Mouse (Mus musculus): ENCODE measurements at regions not wholly inside any gene's neighbourhood (a gene's known extent, or its start where the extent isn't known, plus 50 kb on each side); places are given as distances from the start of the nearest gene placed in this dataset.
"Not testable (repeated sequence)": the region's sequence is repeated elsewhere in the genome, so short reads cannot be mapped to it uniquely, and the experiment has no call there.

- CTCF ChIA-PET: no interaction called here
- TF ChIP-seq CTCF (IDR thresholded peaks at IDR 0.05): no peak
- POLR2A ChIA-PET: no interaction called here
- ATAC-seq (no peak), DNase-seq (ENCODE audit: low read depth, low spot score) (no peak)
- no peaks in the 10 kb centered on the region for H3K27me3 ChIP-seq
- in situ Hi-C loops (cut with MboI; ENCODE audit: low pct_unique_long_range_greater_than_20kb): loop anchor here (25.0 kb wide), 1 partner anchor 950 kb away; no protein-coding TSS in a partner anchor
Measured at GRCm38 (mm10) chr13:72212747-72213146, 249.2 kb upstream of the Irx1 start.

GRCm38 (mm10) chr13:72219329-72219728 lies 255.8 kb upstream of the Irx1 start:
- in situ Hi-C loops (cut with MboI; ENCODE audit: low pct_unique_long_range_greater_than_20kb): loop anchor here (25.0 kb wide), 1 partner anchor 957 kb away; no protein-coding TSS in a partner anchor
- POLR2A ChIA-PET: no interaction called here

GRCm38 (mm10) chr13:72227102-72227501 lies 263.6 kb upstream of the Irx1 start:
- peak; percentile 88 for ATAC-seq
- H3K27me3 ChIP-seq: no peaks in the 10 kb centered on the region
- TF ChIP-seq CTCF (IDR thresholded peaks at IDR 0.05): no peak
- CTCF ChIA-PET: no interaction called here
- peak; percentile 86 for DNase-seq (ENCODE audit: low read depth, low spot score)
- POLR2A ChIA-PET: no interaction called here
- in situ Hi-C loops (cut with MboI; ENCODE audit: low pct_unique_long_range_greater_than_20kb): no loop called here

More at GRCm38 (mm10) chr13:72219329-72219728, 255.8 kb upstream of the Irx1 start:
- no peaks in the 10 kb centered on the region for H3K27me3 ChIP-seq
- CTCF ChIA-PET: no interaction called here
- TF ChIP-seq CTCF (IDR thresholded peaks at IDR 0.05): no peak
- DNase-seq (ENCODE audit: low read depth, low spot score) (no peak), ATAC-seq (no peak)

- CTCF ChIA-PET: interaction anchor here (1.7 kb wide), 1 partner anchor 11 kb away, joined by 4 read pairs; no protein-coding TSS in a partner anchor
Measured at GRCm38 (mm10) chr13:72231032-72231591, 267.6 kb upstream of the Irx1 start.

GRCm38 (mm10) chr13:72232080-72232479 lies 268.6 kb upstream of the Irx1 start:
- H3K27me3 ChIP-seq: no peaks in the 10 kb centered on the region
- in situ Hi-C loops (cut with MboI; ENCODE audit: low pct_unique_long_range_greater_than_20kb): no loop called here
- ChIA-PET POLR2A (no interaction called here), CTCF (interaction anchor here (1.7 kb wide), 1 partner anchor 10 kb away, joined by 4 read pairs; no protein-coding TSS in a partner anchor)
- DNase-seq (ENCODE audit: low read depth, low spot score) (no peak), ATAC-seq (peak; percentile 88)
- no peak for TF ChIP-seq CTCF (IDR thresholded peaks at IDR 0.05)

More at GRCm38 (mm10) chr13:72231032-72231591, 267.6 kb upstream of the Irx1 start:
- POLR2A ChIA-PET: no interaction called here
- in situ Hi-C loops (cut with MboI; ENCODE audit: low pct_unique_long_range_greater_than_20kb): no loop called here
- no peaks in the 10 kb centered on the region for H3K27me3 ChIP-seq
- no peak for TF ChIP-seq CTCF (IDR thresholded peaks at IDR 0.05)
- DNase-seq (ENCODE audit: low read depth, low spot score) (no peak), ATAC-seq (no peak)

- ATAC-seq (no peak), DNase-seq (ENCODE audit: low read depth, low spot score) (peak; percentile 15)
- H3K27me3 ChIP-seq: no peaks in the 10 kb centered on the region
- ChIA-PET CTCF (interaction anchor here (1.4 to 1.6 kb wide), 2 partner anchors 10 to 11 kb away, joined by 4 read pairs; no protein-coding TSS in a partner anchor), POLR2A (no interaction called here)
- in situ Hi-C loops (cut with MboI; ENCODE audit: low pct_unique_long_range_greater_than_20kb): no loop called here
- TF ChIP-seq CTCF (IDR thresholded peaks at IDR 0.05): no peak
Measured at GRCm38 (mm10) chr13:72241919-72242318, 278.4 kb upstream of the Irx1 start.

GRCm38 (mm10) chr13:72250419-72250818 lies 286.9 kb upstream of the Irx1 start:
- ChIA-PET POLR2A (no interaction called here), CTCF (no interaction called here)
- TF ChIP-seq CTCF (IDR thresholded peaks at IDR 0.05): no peak
- ATAC-seq: no peak
- in situ Hi-C loops (cut with MboI; ENCODE audit: low pct_unique_long_range_greater_than_20kb): no loop called here
- no peak for DNase-seq (ENCODE audit: low read depth, low spot score)
- H3K27me3 ChIP-seq: no peaks in the 10 kb centered on the region

- POLR2A ChIA-PET: not testable (repeated sequence)
Measured at GRCm38 (mm10) chr13:72253242-72253641, 289.7 kb upstream of the Irx1 start.

GRCm38 (mm10) chr13:72258794-72259193 lies 295.3 kb upstream of the Irx1 start:
- TF ChIP-seq CTCF (IDR thresholded peaks at IDR 0.05): no peak
- in situ Hi-C loops (cut with MboI; ENCODE audit: low pct_unique_long_range_greater_than_20kb): no loop called here
- DNase-seq (ENCODE audit: low read depth, low spot score): no peak
- POLR2A ChIA-PET: no interaction called here
- ATAC-seq: no peak
- no peaks in the 10 kb centered on the region for H3K27me3 ChIP-seq
- CTCF ChIA-PET: no interaction called here

More at GRCm38 (mm10) chr13:72253242-72253641, 289.7 kb upstream of the Irx1 start:
- H3K27me3 ChIP-seq; in situ Hi-C loops (cut with MboI; ENCODE audit: low pct_unique_long_range_greater_than_20kb); ATAC-seq; DNase-seq (ENCODE audit: low read depth, low spot score): not testable (repeated sequence)
- CTCF ChIA-PET: interaction anchor here (1.6 kb wide), 1 partner anchor 14 kb away, joined by 3 read pairs; no protein-coding TSS in a partner anchor

GRCm38 (mm10) chr13:72264416-72264815 lies 300.9 kb upstream of the Irx1 start:
- ChIA-PET POLR2A (no interaction called here), CTCF (no interaction called here)
- in situ Hi-C loops (cut with MboI; ENCODE audit: low pct_unique_long_range_greater_than_20kb): no loop called here
- DNase-seq (ENCODE audit: low read depth, low spot score): no peak
- ATAC-seq: no peak
- no peaks in the 10 kb centered on the region for H3K27me3 ChIP-seq
- TF ChIP-seq CTCF (IDR thresholded peaks at IDR 0.05): no peak

GRCm38 (mm10) chr13:72265116-72265515 lies 301.6 kb upstream of the Irx1 start:
- CTCF ChIA-PET: no interaction called here
- POLR2A ChIA-PET: no interaction called here
- TF ChIP-seq CTCF (IDR thresholded peaks at IDR 0.05): no peak

GRCm38 (mm10) chr13:72265650-72266049 lies 302.1 kb upstream of the Irx1 start:
- DNase-seq (ENCODE audit: low read depth, low spot score) (no peak), ATAC-seq (no peak)
- no peak for TF ChIP-seq CTCF (IDR thresholded peaks at IDR 0.05)
- POLR2A ChIA-PET: no interaction called here
- H3K27me3 ChIP-seq: no peaks in the 10 kb centered on the region
- CTCF ChIA-PET: no interaction called here
- in situ Hi-C loops (cut with MboI; ENCODE audit: low pct_unique_long_range_greater_than_20kb): no loop called here

More at GRCm38 (mm10) chr13:72265116-72265515, 301.6 kb upstream of the Irx1 start:
- no peaks in the 10 kb centered on the region for H3K27me3 ChIP-seq
- in situ Hi-C loops (cut with MboI; ENCODE audit: low pct_unique_long_range_greater_than_20kb): no loop called here
- DNase-seq (ENCODE audit: low read depth, low spot score) (no peak), ATAC-seq (no peak)

All from Patski (cell line).